Mouse (Mus musculus): Measurements from ENCODE around the gene Galnt3. TPM values are rescaled to one million over a fixed set of nuclear protein-coding genes. Genes with fewer than 3 reads are reported as not detected.

Galnt3 gene
- 0.70 TPM in 1 of 2 replicates, not detected in the other for total RNA-seq (2014; rRNA removed; ENCODE audit: low replicate concordance)
- 0.07 and 0.37 TPM in 2 replicates for polyA plus RNA-seq (2015; fragmentation: Nextera tagmentation; extraction: Ambion mirVana)

- TF ChIP-seq EP300 (IDR thresholded peaks at IDR 0.05; ENCODE audit: low read depth) (no peak), CTCF (IDR thresholded peaks at IDR 0.05; ENCODE audit: low read depth) (no peak)
- ATAC-seq (ENCODE audit: insufficient read depth, low read depth) (0 out of 2 replicates have a peak, but pooled peaks have one; percentile 11), DNase-seq (ENCODE audit: low spot score) (no peak)
- Histone ChIP-seq H3K27ac (ENCODE audit: low read depth) (no peak within 1 kb of the TSS), H3K4me3 (ENCODE audit: low read depth, low read length) (peak within 1 kb of the TSS; percentile 64), H3K9ac (replicated peaks; ENCODE audit: low read depth, low read length) (0 out of 2 replicates have a peak within 1 kb of the TSS, but pooled peaks have one; percentile 27), H3K4me2 (ENCODE audit: low read depth, low read length) (peak within 1 kb of the TSS; percentile 99), H3K27me3 (ENCODE audit: control insufficient read depth, insufficient read depth, low read length) (peaks cover 34% of the 10 kb centered on the region), H3K9me3 (replicated peaks; ENCODE audit: control insufficient read depth, low read length) (no peaks in the 10 kb centered on the region), H3K36me3 (replicated peaks; ENCODE audit: control insufficient read depth, insufficient read depth, low read length) (no peaks in the 10 kb centered on the region), H3K4me1 (ENCODE audit: control insufficient read depth, insufficient read depth) (0 out of 2 replicates have a peak, but pooled peaks cover 4% of the 10 kb centered on the region)
- 1% methylated on average over 32 of the region's 74 CpGs for WGBS
These were observed at the start of gene Galnt3 for GRCm38 (mm10) chr2:66124591-66125271. Galnt3 (minus strand) TSS chr2:66124994.

GRCm38 (mm10) chr2:66173134-66173533 is 48.3 kb upstream of the Galnt3 start:
- H3K36me3 ChIP-seq (replicated peaks; ENCODE audit: control insufficient read depth, insufficient read depth, low read length) = no peaks in the 10 kb centered on the region
- ATAC-seq (ENCODE audit: insufficient read depth, low read depth) (no peak), DNase-seq (ENCODE audit: low spot score) (no peak)
- no peak overlapping the region for H3K9ac ChIP-seq (replicated peaks; ENCODE audit: low read depth, low read length)
- H3K27ac ChIP-seq (ENCODE audit: low read depth) = no peak overlapping the region
- H3K4me3 ChIP-seq (ENCODE audit: low read depth, low read length) = no peak overlapping the region
- 79% methylated on average over 5 of the region's 5 CpGs for WGBS
- H3K4me2 ChIP-seq (ENCODE audit: low read depth, low read length) = no peak overlapping the region
- TF ChIP-seq EP300 (IDR thresholded peaks at IDR 0.05; ENCODE audit: low read depth) = no peak
- no peak for TF ChIP-seq CTCF (IDR thresholded peaks at IDR 0.05; ENCODE audit: low read depth)
- H3K27me3 ChIP-seq (ENCODE audit: control insufficient read depth, insufficient read depth, low read length) = no peaks in the 10 kb centered on the region
- no peaks in the 10 kb centered on the region for H3K9me3 ChIP-seq (replicated peaks; ENCODE audit: control insufficient read depth, low read length)
- no peaks in the 10 kb centered on the region for H3K4me1 ChIP-seq (ENCODE audit: control insufficient read depth, insufficient read depth)

GRCm38 (mm10) chr2:66171643-66172042 is 46.8 kb upstream of the Galnt3 start:
- Histone ChIP-seq H3K27ac (ENCODE audit: low read depth) (no peak overlapping the region), H3K4me2 (ENCODE audit: low read depth, low read length) (no peak overlapping the region), H3K27me3 (ENCODE audit: control insufficient read depth, insufficient read depth, low read length) (no peaks in the 10 kb centered on the region), H3K4me3 (ENCODE audit: low read depth, low read length) (no peak overlapping the region), H3K9ac (replicated peaks; ENCODE audit: low read depth, low read length) (no peak overlapping the region), H3K4me1 (ENCODE audit: control insufficient read depth, insufficient read depth) (no peaks in the 10 kb centered on the region), H3K9me3 (replicated peaks; ENCODE audit: control insufficient read depth, low read length) (no peaks in the 10 kb centered on the region), H3K36me3 (replicated peaks; ENCODE audit: control insufficient read depth, insufficient read depth, low read length) (no peaks in the 10 kb centered on the region)
- WGBS = 84% methylated on average over 3 of the region's 3 CpGs
- no peak for DNase-seq (ENCODE audit: low spot score)
- no peak for TF ChIP-seq EP300 (IDR thresholded peaks at IDR 0.05; ENCODE audit: low read depth)
- no peak for TF ChIP-seq CTCF (IDR thresholded peaks at IDR 0.05; ENCODE audit: low read depth)
- no peak for ATAC-seq (ENCODE audit: insufficient read depth, low read depth)

GRCm38 (mm10) chr2:66170721-66171120 is 45.9 kb upstream of the Galnt3 start:
- Histone ChIP-seq H3K27me3 (ENCODE audit: control insufficient read depth, insufficient read depth, low read length) (no peaks in the 10 kb centered on the region), H3K4me2 (ENCODE audit: low read depth, low read length) (no peak overlapping the region), H3K27ac (ENCODE audit: low read depth) (no peak overlapping the region), H3K36me3 (replicated peaks; ENCODE audit: control insufficient read depth, insufficient read depth, low read length) (no peaks in the 10 kb centered on the region), H3K4me1 (ENCODE audit: control insufficient read depth, insufficient read depth) (no peaks in the 10 kb centered on the region), H3K9me3 (replicated peaks; ENCODE audit: control insufficient read depth, low read length) (no peaks in the 10 kb centered on the region), H3K9ac (replicated peaks; ENCODE audit: low read depth, low read length) (no peak overlapping the region), H3K4me3 (ENCODE audit: low read depth, low read length) (no peak overlapping the region)
- 31% methylated on average over 11 of the region's 11 CpGs for WGBS
- no peak for ATAC-seq (ENCODE audit: insufficient read depth, low read depth)
- no peak for DNase-seq (ENCODE audit: low spot score)
- TF ChIP-seq CTCF (IDR thresholded peaks at IDR 0.05; ENCODE audit: low read depth) = no peak
- no peak for TF ChIP-seq EP300 (IDR thresholded peaks at IDR 0.05; ENCODE audit: low read depth)

- Histone ChIP-seq H3K9ac (replicated peaks; ENCODE audit: low read depth, low read length) (no peak overlapping the region), H3K27me3 (ENCODE audit: control insufficient read depth, insufficient read depth, low read length) (no peaks in the 10 kb centered on the region), H3K36me3 (replicated peaks; ENCODE audit: control insufficient read depth, insufficient read depth, low read length) (no peaks in the 10 kb centered on the region), H3K4me3 (ENCODE audit: low read depth, low read length) (no peak overlapping the region), H3K4me2 (ENCODE audit: low read depth, low read length) (no peak overlapping the region), H3K9me3 (replicated peaks; ENCODE audit: control insufficient read depth, low read length) (no peaks in the 10 kb centered on the region), H3K4me1 (ENCODE audit: control insufficient read depth, insufficient read depth) (no peaks in the 10 kb centered on the region), H3K27ac (ENCODE audit: low read depth) (no peak overlapping the region)
- DNase-seq (ENCODE audit: low spot score) (no peak), ATAC-seq (ENCODE audit: insufficient read depth, low read depth) (no peak)
- WGBS = 88% methylated on average over 8 of the region's 8 CpGs
- TF ChIP-seq EP300 (IDR thresholded peaks at IDR 0.05; ENCODE audit: low read depth) = no peak
These were observed 40.2 kb upstream of the Galnt3 start for GRCm38 (mm10) chr2:66165025-66165424.
